Mouse (Mus musculus) brain, embryonic 14.5 days (tissue): ENCODE results near the gene Ston2.

Experiments
- CTCF ChIP-seq: fragments of 200-500 bp; IDR thresholded peaks from 2 replicates; pipeline ENCODE4 v1.5.1; 2012; ENCODE audit warnings: inconsistent platforms, mild to moderate bottlenecking, moderate library complexity, borderline replicate concordance; ENCODE audit not compliant: insufficient read depth, insufficient read length; ENCODE audit errors: extremely low read depth
- POLR2A ChIP-seq: fragments of 200-500 bp; IDR thresholded peaks from 2 replicates; pipeline ENCODE4 v1.6.1; 2012; ENCODE audit warnings: mild to moderate bottlenecking, inconsistent platforms, borderline replicate concordance; ENCODE audit not compliant: poor library complexity, insufficient read depth, insufficient read length, severe bottlenecking; ENCODE audit errors: extremely low read depth

DNA sequence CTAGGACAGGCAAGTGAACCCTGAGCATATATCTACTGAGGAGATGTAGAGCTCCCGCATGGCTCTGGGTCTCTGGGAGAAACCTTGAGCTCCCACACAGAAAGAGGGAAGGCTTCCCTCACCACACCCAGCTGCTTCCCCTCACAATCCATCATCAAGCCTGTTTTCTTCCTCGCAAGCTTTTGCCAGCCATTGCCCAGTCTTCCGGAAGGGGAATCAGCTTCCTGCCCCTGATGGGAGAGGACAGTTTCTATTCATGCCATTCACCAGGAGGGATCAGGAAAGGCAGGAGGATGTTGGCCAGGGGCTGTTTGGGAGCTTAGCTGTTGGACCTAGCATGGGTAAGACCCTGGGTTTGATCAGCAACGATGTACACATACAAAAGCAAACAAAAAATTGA lies 8.6 kb upstream of the Ston2 start:
- no peak for TF ChIP-seq CTCF
- TF ChIP-seq POLR2A, result no peak
